Mouse (Mus musculus): ENCODE data around the gene Mgst3. TPM values are rescaled to one million over a fixed set of nuclear protein-coding genes. Genes with fewer than 3 reads are reported as not detected.

The Mgst3 gene
- total RNA-seq (2021) = 100 to 1,000 TPM; 186 to 187 TPM

- intact Hi-C loops (cut with DNase I) = loop anchor here (2.0 kb wide), 1 partner anchor 23 kb away; no protein-coding TSS in a partner anchor
- DNase-seq (ENCODE audit: extremely low spot score in 1 of 2, low spot score in 2 of 2) = peak; percentile 93 to 95
Measured at GRCm38 (mm10) chr1:167393683-167394492, at the start of gene Mgst3. TSS of gene Mgst3 (minus strand) at chr1:167393841.

GRCm38 (mm10) chr1:167438231-167438885 lies 44.7 kb upstream of the Mgst3 start:
- intact Hi-C loops (cut with DNase I) = no loop called here
- no peak for DNase-seq (ENCODE audit: extremely low spot score in 1 of 2, low spot score in 2 of 2)

- intact Hi-C loops (cut with DNase I) = no loop called here
- DNase-seq (ENCODE audit: extremely low spot score in 1 of 2, low spot score in 2 of 2) = no peak
Measured at GRCm38 (mm10) chr1:167437091-167437490, 43.5 kb upstream of the Mgst3 start.

GRCm38 (mm10) chr1:167436186-167436975 lies 42.7 kb upstream of the Mgst3 start:
- no peak for DNase-seq (ENCODE audit: extremely low spot score in 1 of 2, low spot score in 2 of 2)
- intact Hi-C loops (cut with DNase I) = no loop called here

DNA sequence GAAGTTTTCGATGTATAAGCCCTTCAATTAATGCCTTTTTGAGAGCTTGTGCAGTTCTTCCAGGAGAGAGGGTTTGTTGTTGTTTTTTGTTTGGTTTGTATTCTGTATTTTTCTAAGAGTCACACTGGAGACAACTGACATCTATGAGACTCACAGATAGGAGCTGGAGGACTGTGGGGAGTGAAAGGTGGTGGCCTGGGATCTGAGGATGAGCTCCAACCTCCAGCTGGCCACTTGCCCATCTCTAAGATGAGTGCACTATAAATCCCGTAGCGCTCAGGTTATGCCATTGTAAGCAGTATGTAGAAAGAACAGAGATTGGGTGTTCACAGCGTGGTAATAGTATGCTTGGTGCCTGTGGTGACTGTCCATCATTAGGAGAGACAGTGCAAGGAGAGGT lies 41.3 kb upstream of the Mgst3 start:
- DNase-seq (ENCODE audit: extremely low spot score in 1 of 2, low spot score in 2 of 2) = no peak
- intact Hi-C loops (cut with DNase I) = no loop called here

DNA sequence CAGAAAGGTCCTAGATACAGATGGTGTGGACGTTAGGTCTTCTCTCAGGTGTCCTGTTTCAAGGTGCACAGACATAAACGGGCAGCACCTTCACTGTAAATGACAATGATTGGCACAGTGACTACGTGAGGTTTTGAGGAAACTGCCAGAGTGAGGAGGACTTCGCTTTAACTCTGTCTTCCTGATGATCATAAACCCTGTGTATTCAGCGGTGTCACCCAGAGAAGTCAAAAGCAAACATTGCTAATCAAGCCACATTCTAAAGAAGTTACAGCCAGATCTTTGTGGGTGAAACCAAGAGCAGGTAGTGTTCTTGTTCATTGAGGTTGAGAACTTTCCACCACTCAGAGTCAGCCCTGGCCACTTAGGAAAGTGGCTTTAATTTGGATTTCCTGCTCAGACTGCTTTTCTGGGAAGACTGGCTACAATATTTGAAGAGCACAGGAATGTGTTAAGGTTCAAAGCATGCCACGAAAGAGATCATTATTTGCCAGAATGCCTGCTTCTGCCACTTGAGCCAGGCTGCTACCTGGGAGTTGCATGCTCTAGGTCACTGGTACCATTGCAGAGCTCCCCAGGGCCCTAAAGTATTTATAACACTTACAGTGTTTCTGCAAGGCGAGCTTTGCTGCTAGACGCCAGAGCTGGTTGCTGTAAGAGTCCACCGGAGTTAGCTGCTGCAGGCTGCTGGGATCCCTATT lies 37.5 kb upstream of the Mgst3 start:
- intact Hi-C loops (cut with DNase I) = no loop called here
- DNase-seq (ENCODE audit: extremely low spot score in 1 of 2, low spot score in 2 of 2) = no peak

GRCm38 (mm10) chr1:167426681-167427080 lies 33.0 kb upstream of the Mgst3 start:
- intact Hi-C loops (cut with DNase I) = no loop called here
- no peak for DNase-seq (ENCODE audit: extremely low spot score in 1 of 2, low spot score in 2 of 2)

DNA sequence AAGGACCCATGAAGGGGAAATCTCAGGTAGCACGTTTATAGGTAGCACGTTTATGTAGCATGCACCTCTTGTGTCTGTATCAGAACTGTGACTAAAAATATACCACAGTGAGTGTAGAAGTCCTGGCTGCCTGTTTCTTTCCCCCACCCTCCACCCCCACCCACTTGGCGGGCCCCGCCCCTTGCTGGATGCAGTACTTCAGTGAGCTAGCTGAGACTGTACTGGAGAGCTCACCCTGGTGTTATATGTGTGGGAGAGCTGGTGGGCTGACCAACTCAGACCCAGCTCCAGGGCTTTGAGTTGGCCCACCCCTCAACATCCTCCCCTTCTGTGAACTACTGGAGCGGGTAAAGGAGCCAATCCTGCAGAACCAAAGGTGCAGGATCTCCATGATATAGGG lies 31.9 kb upstream of the Mgst3 start:
- intact Hi-C loops (cut with DNase I) = no loop called here
- DNase-seq (ENCODE audit: extremely low spot score in 1 of 2, low spot score in 2 of 2) = no peak

DNA sequence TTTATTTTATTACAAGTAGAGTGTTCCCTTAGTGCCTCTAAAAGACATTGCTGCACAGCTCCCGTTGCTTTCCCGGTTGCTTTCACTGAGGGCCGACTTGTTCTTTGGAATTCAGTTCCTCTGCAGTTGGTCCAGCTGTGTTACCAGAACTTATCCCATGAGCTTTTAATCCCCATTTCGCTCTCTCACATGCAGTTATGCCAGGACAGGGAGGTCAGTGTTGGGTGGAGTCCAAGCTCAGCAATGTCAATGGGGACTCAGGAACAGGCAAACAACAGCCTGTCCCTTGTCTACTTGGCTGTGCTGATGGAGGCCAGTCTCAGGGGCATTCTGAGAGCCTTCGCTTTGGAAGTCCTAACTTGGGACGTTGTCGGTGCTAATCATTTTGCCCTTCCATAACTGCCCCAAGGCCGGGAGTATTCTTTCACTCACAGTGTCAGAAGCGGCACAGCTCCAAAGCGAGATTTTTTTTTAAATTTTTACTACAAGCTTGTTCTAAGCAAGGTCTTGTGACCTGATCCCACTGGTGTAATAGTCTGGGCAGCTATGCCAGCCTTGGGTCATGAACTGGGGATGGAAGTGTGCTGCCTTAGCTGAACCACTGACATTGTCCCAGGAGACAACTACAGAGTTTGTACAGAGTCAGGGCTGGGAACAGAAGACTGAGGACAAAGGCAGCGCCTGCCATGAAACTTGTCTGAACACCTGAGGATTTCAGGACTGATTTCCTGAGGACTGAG lies 29.0 kb upstream of the Mgst3 start:
- intact Hi-C loops (cut with DNase I) = no loop called here
- no peak for DNase-seq (ENCODE audit: extremely low spot score in 1 of 2, low spot score in 2 of 2)

DNA sequence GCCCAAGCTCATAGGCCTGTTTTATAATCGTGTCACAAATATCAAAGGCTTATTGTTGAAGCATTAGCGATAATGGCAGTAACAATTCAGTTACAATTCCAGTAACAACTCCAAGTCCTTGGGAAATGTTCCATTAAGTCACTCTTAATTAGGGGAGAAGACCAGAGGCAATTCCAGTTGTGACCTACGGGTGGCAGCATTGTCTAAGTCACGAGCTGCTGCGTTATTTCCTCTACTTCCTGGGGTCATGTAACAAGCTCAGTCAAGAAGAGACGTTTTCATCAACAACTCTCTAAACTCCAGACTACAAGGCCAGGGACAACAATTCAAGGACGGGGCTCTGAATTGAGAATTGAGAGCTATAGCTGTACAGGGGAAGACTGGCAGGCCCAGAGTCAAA lies 21.2 kb upstream of the Mgst3 start:
- peak; percentile 59 to 66 for DNase-seq (ENCODE audit: extremely low spot score in 1 of 2, low spot score in 2 of 2)

GRCm38 (mm10) chr1:167411991-167412715 lies 18.5 kb upstream of the Mgst3 start:
- intact Hi-C loops (cut with DNase I) = loop anchor here (5.0 kb wide), 1 partner anchor 505 kb away; no protein-coding TSS in a partner anchor
- no peak for DNase-seq (ENCODE audit: extremely low spot score in 1 of 2, low spot score in 2 of 2)

More for the DNA sequence above, 21.2 kb upstream of the Mgst3 start:
- intact Hi-C loops (cut with DNase I) = loop anchor here (1.0 to 5.0 kb wide), 2 partner anchors 222 to 502 kb away; no protein-coding TSS in a partner anchor

DNA sequence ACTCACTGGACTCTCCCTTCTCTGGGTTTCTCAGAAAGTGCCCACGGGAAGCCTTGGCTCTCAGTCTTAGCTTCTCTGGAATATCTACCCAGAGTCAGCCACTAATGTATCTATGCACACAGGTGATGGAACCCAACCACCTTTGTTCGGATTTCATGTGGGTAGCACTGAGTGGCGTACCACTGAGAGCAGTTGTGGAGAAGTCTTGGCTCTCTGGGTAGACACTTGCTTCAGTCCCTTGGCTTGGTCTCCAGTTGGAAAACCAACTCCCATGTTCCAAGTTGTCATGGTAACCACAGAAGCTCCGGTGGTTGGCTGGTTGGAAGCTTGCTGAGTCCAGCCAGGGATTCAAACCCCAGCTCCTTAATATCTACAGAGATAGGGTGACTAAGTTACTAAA lies 16.0 kb upstream of the Mgst3 start:
- intact Hi-C loops (cut with DNase I) = no loop called here
- DNase-seq (ENCODE audit: extremely low spot score in 1 of 2, low spot score in 2 of 2) = no peak

DNA sequence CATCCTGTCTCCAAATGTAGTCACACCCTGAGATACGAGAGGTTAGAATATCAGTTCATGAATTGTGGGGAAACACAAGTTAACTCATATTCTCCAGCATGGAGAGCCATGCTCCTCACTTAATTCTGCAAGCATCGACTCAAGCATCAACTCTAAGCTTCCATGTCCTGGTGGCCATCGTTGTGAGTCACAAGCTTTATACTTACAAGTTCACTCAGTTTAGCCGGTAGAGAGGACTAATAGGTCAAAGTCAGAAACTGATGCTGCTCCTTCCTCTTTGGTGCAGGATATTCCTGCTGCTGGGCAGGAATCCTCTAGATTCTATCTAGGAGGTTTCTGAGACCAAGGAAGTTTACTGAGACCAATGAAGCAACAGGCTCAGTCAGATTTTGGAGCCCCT lies 11.6 kb upstream of the Mgst3 start:
- intact Hi-C loops (cut with DNase I) = no loop called here
- no peak for DNase-seq (ENCODE audit: extremely low spot score in 1 of 2, low spot score in 2 of 2)

GRCm38 (mm10) chr1:167393281-167393680 lies 360 bp downstream of the Mgst3 start:
- DNase-seq (ENCODE audit: extremely low spot score in 1 of 2, low spot score in 2 of 2) = no peak
- intact Hi-C loops (cut with DNase I) = no loop called here

DNA sequence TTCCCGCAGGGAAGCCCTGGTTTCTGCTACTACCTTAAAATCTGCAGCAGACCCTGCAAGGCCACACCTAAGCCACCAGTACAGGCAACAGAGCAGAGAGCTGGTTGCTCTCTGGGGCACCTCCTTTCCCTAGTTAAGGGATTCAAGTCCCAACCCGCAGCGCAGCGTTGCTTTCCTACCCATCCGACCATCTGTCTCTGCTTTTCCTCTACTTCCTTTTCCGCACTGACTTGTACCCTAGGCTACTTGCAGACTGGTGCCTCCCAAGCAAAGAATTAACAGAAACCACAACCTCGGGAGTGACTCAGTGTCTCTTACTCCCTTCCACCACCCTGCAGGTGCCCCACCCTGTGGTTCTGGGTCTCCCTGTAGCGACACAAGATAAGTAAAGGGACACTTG lies 954 bp downstream of the Mgst3 start:
- DNase-seq (ENCODE audit: extremely low spot score in 1 of 2, low spot score in 2 of 2) = peak in 1 of 2 experiments; percentile 21

DNA sequence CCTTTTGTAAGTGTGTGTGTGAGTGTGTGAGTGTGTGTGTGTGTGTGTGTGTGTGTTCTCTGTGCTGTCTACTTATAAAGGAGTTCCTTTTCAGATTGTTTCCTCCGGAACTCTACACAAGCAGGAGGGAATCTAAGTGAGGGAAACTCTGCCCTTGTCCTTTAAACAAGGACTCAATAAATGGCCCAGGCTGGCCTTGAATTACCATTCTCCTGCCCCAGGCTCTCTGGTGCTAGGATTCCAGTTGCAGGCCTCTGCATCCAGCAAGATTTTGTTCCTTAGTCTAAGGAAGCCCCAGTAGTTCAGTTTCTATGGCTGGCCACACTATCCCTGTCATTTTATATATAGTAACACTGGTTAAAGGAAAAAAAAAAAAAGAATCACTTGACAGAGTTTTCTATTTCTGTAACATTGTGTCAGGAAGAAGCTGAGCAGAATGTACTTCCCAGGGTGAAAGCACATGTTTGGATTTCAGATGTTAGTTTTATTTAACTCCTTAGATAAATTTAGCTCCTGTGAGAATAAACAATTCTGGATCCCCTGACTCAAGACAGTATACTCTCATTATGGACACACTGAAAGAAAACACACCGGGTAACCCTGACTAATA lies 1.5 kb downstream of the Mgst3 start:
- intact Hi-C loops (cut with DNase I) = no loop called here
- DNase-seq (ENCODE audit: extremely low spot score in 1 of 2, low spot score in 2 of 2) = no peak

More for the DNA sequence above, 954 bp downstream of the Mgst3 start:
- intact Hi-C loops (cut with DNase I) = no loop called here

DNA sequence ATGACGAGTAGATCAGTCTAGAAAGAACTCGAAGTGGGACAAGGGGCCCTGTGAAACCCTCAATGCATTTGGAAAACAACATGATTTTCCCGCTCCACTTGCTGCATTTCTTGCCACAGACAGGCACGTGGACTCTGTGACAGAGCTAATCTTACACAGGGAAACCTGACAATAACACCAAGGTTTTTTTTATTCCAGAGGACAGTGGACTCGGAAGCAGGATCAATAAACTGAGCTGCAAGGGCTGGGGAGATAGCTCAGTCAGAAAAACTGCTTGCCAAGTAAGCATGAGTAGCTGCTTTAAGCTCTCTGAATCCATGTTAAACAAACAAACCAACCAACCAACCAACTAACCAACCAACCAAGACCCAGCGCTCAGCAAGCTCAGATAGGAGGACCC lies 2.4 kb downstream of the Mgst3 start:
- no peak for DNase-seq (ENCODE audit: extremely low spot score in 1 of 2, low spot score in 2 of 2)
- intact Hi-C loops (cut with DNase I) = no loop called here

All from left cerebral cortex, postnatal 10 days (tissue).